Mouse (Mus musculus): ENCODE data around the gene Oosp2.

The Oosp2 gene

GRCm38 (mm10) chr19:11640732-11641131, 19.6 kb downstream of the Oosp2 start, which contains the start of gene Ms4a3:
TSS of gene Ms4a3 (minus strand) at chr19:11640851.
- no peaks in the 10 kb centered on the region for H3K27me3 ChIP-seq (ENCODE audit: insufficient read depth, low read length)
- no peaks in the 10 kb centered on the region for H3K4me1 ChIP-seq (replicated peaks; ENCODE audit: low read depth, low read length)
- TF ChIP-seq CTCF (conservative IDR thresholded peaks at IDR 0.05; ENCODE audit: low read length) (no peak), POU5F1 (IDR thresholded peaks at IDR 0.05; ENCODE audit: borderline replicate concordance, low read length) (no peak), NANOG (IDR thresholded peaks at IDR 0.05; ENCODE audit: borderline replicate concordance, low read length) (no peak)
- no peaks in the 10 kb centered on the region for H3K9me3 ChIP-seq (ENCODE audit: low read length)
- H3K36me3 ChIP-seq (ENCODE audit: insufficient read depth, low read length), result no peaks in the 10 kb centered on the region
- H3K4me3 ChIP-seq (replicated peaks; ENCODE audit: low read length), result no peak within 1 kb of the TSS

GRCm38 (mm10) chr19:11639038-11639437, 21.3 kb downstream of the Oosp2 start:
- Histone ChIP-seq H3K9me3 (ENCODE audit: low read length) (no peaks in the 10 kb centered on the region), H3K36me3 (ENCODE audit: insufficient read depth, low read length) (no peaks in the 10 kb centered on the region), H3K4me1 (replicated peaks; ENCODE audit: low read depth, low read length) (no peaks in the 10 kb centered on the region), H3K4me3 (replicated peaks; ENCODE audit: low read length) (no peak overlapping the region), H3K27me3 (ENCODE audit: insufficient read depth, low read length) (no peaks in the 10 kb centered on the region)
- no peak for TF ChIP-seq NANOG (IDR thresholded peaks at IDR 0.05; ENCODE audit: borderline replicate concordance, low read length)
- TF ChIP-seq CTCF (conservative IDR thresholded peaks at IDR 0.05; ENCODE audit: low read length), result no peak
- TF ChIP-seq POU5F1 (IDR thresholded peaks at IDR 0.05; ENCODE audit: borderline replicate concordance, low read length), result no peak

GRCm38 (mm10) chr19:11635572-11635971, 24.8 kb downstream of the Oosp2 start:
- no peaks in the 10 kb centered on the region for H3K9me3 ChIP-seq (ENCODE audit: low read length)
- H3K4me1 ChIP-seq (replicated peaks; ENCODE audit: low read depth, low read length), result no peaks in the 10 kb centered on the region
- no peak for TF ChIP-seq POU5F1 (IDR thresholded peaks at IDR 0.05; ENCODE audit: borderline replicate concordance, low read length)
- no peak for TF ChIP-seq CTCF (conservative IDR thresholded peaks at IDR 0.05; ENCODE audit: low read length)
- no peak for TF ChIP-seq NANOG (IDR thresholded peaks at IDR 0.05; ENCODE audit: borderline replicate concordance, low read length)
- H3K36me3 ChIP-seq (ENCODE audit: insufficient read depth, low read length), result no peaks in the 10 kb centered on the region
- no peaks in the 10 kb centered on the region for H3K27me3 ChIP-seq (ENCODE audit: insufficient read depth, low read length)
- H3K4me3 ChIP-seq (replicated peaks; ENCODE audit: low read length), result no peak overlapping the region

GRCm38 (mm10) chr19:11634330-11634729, 26.0 kb downstream of the Oosp2 start:
- Histone ChIP-seq H3K27me3 (ENCODE audit: insufficient read depth, low read length) (no peaks in the 10 kb centered on the region), H3K4me1 (replicated peaks; ENCODE audit: low read depth, low read length) (no peaks in the 10 kb centered on the region), H3K36me3 (ENCODE audit: insufficient read depth, low read length) (no peaks in the 10 kb centered on the region), H3K9me3 (ENCODE audit: low read length) (no peaks in the 10 kb centered on the region), H3K4me3 (replicated peaks; ENCODE audit: low read length) (no peak overlapping the region)
- TF ChIP-seq POU5F1 (IDR thresholded peaks at IDR 0.05; ENCODE audit: borderline replicate concordance, low read length), result no peak
- no peak for TF ChIP-seq CTCF (conservative IDR thresholded peaks at IDR 0.05; ENCODE audit: low read length)
- TF ChIP-seq NANOG (IDR thresholded peaks at IDR 0.05; ENCODE audit: borderline replicate concordance, low read length), result no peak

GRCm38 (mm10) chr19:11633732-11634131, 26.6 kb downstream of the Oosp2 start:
- Histone ChIP-seq H3K27me3 (ENCODE audit: insufficient read depth, low read length) (no peaks in the 10 kb centered on the region), H3K4me3 (replicated peaks; ENCODE audit: low read length) (no peak overlapping the region), H3K36me3 (ENCODE audit: insufficient read depth, low read length) (no peaks in the 10 kb centered on the region), H3K9me3 (ENCODE audit: low read length) (no peaks in the 10 kb centered on the region), H3K4me1 (replicated peaks; ENCODE audit: low read depth, low read length) (no peaks in the 10 kb centered on the region)
- no peak for TF ChIP-seq NANOG (IDR thresholded peaks at IDR 0.05; ENCODE audit: borderline replicate concordance, low read length)
- TF ChIP-seq CTCF (conservative IDR thresholded peaks at IDR 0.05; ENCODE audit: low read length), result no peak
- TF ChIP-seq POU5F1 (IDR thresholded peaks at IDR 0.05; ENCODE audit: borderline replicate concordance, low read length), result no peak

GRCm38 (mm10) chr19:11625231-11625630, 35.1 kb downstream of the Oosp2 start:
- H3K9me3 ChIP-seq (ENCODE audit: low read length), result no peaks in the 10 kb centered on the region
- H3K4me3 ChIP-seq (replicated peaks; ENCODE audit: low read length), result no peak overlapping the region
- H3K27me3 ChIP-seq (ENCODE audit: insufficient read depth, low read length), result no peaks in the 10 kb centered on the region
- no peaks in the 10 kb centered on the region for H3K4me1 ChIP-seq (replicated peaks; ENCODE audit: low read depth, low read length)
- TF ChIP-seq CTCF (conservative IDR thresholded peaks at IDR 0.05; ENCODE audit: low read length) (no peak), POU5F1 (IDR thresholded peaks at IDR 0.05; ENCODE audit: borderline replicate concordance, low read length) (no peak), NANOG (IDR thresholded peaks at IDR 0.05; ENCODE audit: borderline replicate concordance, low read length) (no peak)
- H3K36me3 ChIP-seq (ENCODE audit: insufficient read depth, low read length), result no peaks in the 10 kb centered on the region

- Histone ChIP-seq H3K4me3 (replicated peaks; ENCODE audit: low read length) (no peak overlapping the region), H3K9me3 (ENCODE audit: low read length) (no peaks in the 10 kb centered on the region), H3K27me3 (ENCODE audit: insufficient read depth, low read length) (no peaks in the 10 kb centered on the region), H3K4me1 (replicated peaks; ENCODE audit: low read depth, low read length) (no peaks in the 10 kb centered on the region), H3K36me3 (ENCODE audit: insufficient read depth, low read length) (no peaks in the 10 kb centered on the region)
- TF ChIP-seq CTCF (conservative IDR thresholded peaks at IDR 0.05; ENCODE audit: low read length), result no peak
- no peak for TF ChIP-seq POU5F1 (IDR thresholded peaks at IDR 0.05; ENCODE audit: borderline replicate concordance, low read length)
- TF ChIP-seq NANOG (IDR thresholded peaks at IDR 0.05; ENCODE audit: borderline replicate concordance, low read length), result no peak
These were observed 35.6 kb downstream of the Oosp2 start for GRCm38 (mm10) chr19:11624800-11625199.

- Histone ChIP-seq H3K4me1 (replicated peaks; ENCODE audit: low read depth, low read length) (no peaks in the 10 kb centered on the region), H3K9me3 (ENCODE audit: low read length) (no peaks in the 10 kb centered on the region), H3K27me3 (ENCODE audit: insufficient read depth, low read length) (no peaks in the 10 kb centered on the region), H3K4me3 (replicated peaks; ENCODE audit: low read length) (no peak within 1 kb of the TSS), H3K36me3 (ENCODE audit: insufficient read depth, low read length) (no peaks in the 10 kb centered on the region)
- TF ChIP-seq CTCF (conservative IDR thresholded peaks at IDR 0.05; ENCODE audit: low read length), result no peak
- TF ChIP-seq POU5F1 (IDR thresholded peaks at IDR 0.05; ENCODE audit: borderline replicate concordance, low read length), result no peak
- no peak for TF ChIP-seq NANOG (IDR thresholded peaks at IDR 0.05; ENCODE audit: borderline replicate concordance, low read length)
These were observed 36.8 kb downstream of the Oosp2 start, which contains the start of gene Ms4a2 for GRCm38 (mm10) chr19:11623551-11623950. TSS of gene Ms4a2 (minus strand) at chr19:11623719.

- Histone ChIP-seq H3K4me3 (replicated peaks; ENCODE audit: low read length) (no peak overlapping the region), H3K4me1 (replicated peaks; ENCODE audit: low read depth, low read length) (no peaks in the 10 kb centered on the region), H3K9me3 (ENCODE audit: low read length) (no peaks in the 10 kb centered on the region), H3K27me3 (ENCODE audit: insufficient read depth, low read length) (no peaks in the 10 kb centered on the region), H3K36me3 (ENCODE audit: insufficient read depth, low read length) (no peaks in the 10 kb centered on the region)
- TF ChIP-seq CTCF (conservative IDR thresholded peaks at IDR 0.05; ENCODE audit: low read length) (no peak), NANOG (IDR thresholded peaks at IDR 0.05; ENCODE audit: borderline replicate concordance, low read length) (no peak), POU5F1 (IDR thresholded peaks at IDR 0.05; ENCODE audit: borderline replicate concordance, low read length) (no peak)
These were observed 42.4 kb downstream of the Oosp2 start for GRCm38 (mm10) chr19:11617983-11618382.
